Mouse (Mus musculus) limb, embryonic 14.5 days (tissue): Measurements from ENCODE around the gene Clec1b. TPM values are rescaled to one million over a fixed set of nuclear protein-coding genes. Genes with fewer than 3 reads are reported as not detected.

Experiments
- ATAC-seq: fragments of 200-750 bp; cut with Nextera tagmentation; 2 replicates; pipeline ENCODE4 v1.8.0; 2017; ENCODE audit warnings: low read depth, moderate number of reproducible peaks, moderate TSS enrichment; ENCODE audit not compliant: low FRiP score
- DNase-seq: peaks from one replicate; pipeline ENCODE4 v3.0.0-alpha.2; 2015; ENCODE audit warnings: low spot score
- H3K27ac ChIP-seq: fragments of 300-500 bp; sonication (generic); replicated peaks from 2 replicates; pipeline ENCODE4 v1.5.1; 2014; ENCODE audit warnings: low read depth, mild to moderate bottlenecking, low read length, moderate library complexity, mixed read lengths
- H3K27me3 ChIP-seq: fragments of 300-500 bp; sonication (generic); 2 replicates; pipeline ENCODE4 v1.6.1; 2014; ENCODE audit warnings: low read length, mixed read lengths; ENCODE audit not compliant: control insufficient read depth, insufficient read depth
- H3K36me3 ChIP-seq: fragments of 300-500 bp; sonication (generic); 2 replicates; pipeline ENCODE4 v1.6.1; 2014; ENCODE audit warnings: mild to moderate bottlenecking, low read length, moderate library complexity, mixed read lengths; ENCODE audit not compliant: control insufficient read depth, insufficient read depth
- H3K4me1 ChIP-seq: fragments of 300-500 bp; sonication (generic); 2 replicates; pipeline ENCODE4 v1.6.1; 2014; ENCODE audit warnings: antibody characterized with exemption, low read length, mixed read lengths; ENCODE audit not compliant: control insufficient read depth, insufficient read depth
- H3K4me2 ChIP-seq: fragments of 300-500 bp; sonication (generic); replicated peaks from 2 replicates; pipeline ENCODE4 v1.6.1; 2014; ENCODE audit warnings: low read depth, mild to moderate bottlenecking, low read length, moderate library complexity; ENCODE audit not compliant: severe bottlenecking
- H3K4me3 ChIP-seq: fragments of 300-500 bp; sonication (generic); replicated peaks from 2 replicates; pipeline ENCODE4 v1.5.1; 2014; ENCODE audit warnings: low read length
- H3K9ac ChIP-seq: fragments of 300-500 bp; sonication (generic); 2 replicates; pipeline ENCODE4 v1.6.1; 2014; ENCODE audit warnings: mild to moderate bottlenecking, low read depth, low read length, moderate library complexity; ENCODE audit not compliant: severe bottlenecking
- H3K9me3 ChIP-seq: fragments of 300-500 bp; sonication (generic); 2 replicates; pipeline ENCODE4 v1.6.1; 2016; ENCODE audit warnings: low read length; ENCODE audit not compliant: control insufficient read depth
- POLR2A ChIP-seq: fragments of 200-500 bp; IDR thresholded peaks from 2 replicates; pipeline ENCODE4 v1.8.0; 2012; ENCODE audit warnings: inconsistent platforms, mild to moderate bottlenecking, moderate library complexity, borderline replicate concordance; ENCODE audit not compliant: insufficient read depth, insufficient read length; ENCODE audit errors: extremely low read depth
- WGBS: fragments of 180-500 bp; shearing (Covaris S2); extraction: QIAGEN DNeasy Blood & Tissue Kit; methylation state at CpG from one replicate; pipeline ENCODE4 v1.1.7; 2014; 5-methylcytosine and 5-hydroxymethylcytosine counted together
- polyA plus RNA-seq, 2 experiments: library from polyadenylated mRNA; depleted of rRNA in 1 of 2; stranded (reverse) in 1 of 2; unstranded in 1 of 2; fragments of >200 nt; fragmentation: Nextera tagmentation in 1 of 2; extraction: Ambion mirVana in 1 of 2; gene quantifications; 2 replicates each; pipeline versions ENCODE4 v1.2.1 to v1.2.3; 2012 to 2014

Clec1b gene
- polyA plus RNA-seq, 2 experiments = 0.59 to 1.3 TPM

- no peaks in the 10 kb centered on the region for H3K9me3 ChIP-seq
- no peaks in the 10 kb centered on the region for H3K4me1 ChIP-seq
- no peak overlapping the region for H3K9ac ChIP-seq
- TF ChIP-seq POLR2A = no peak
- WGBS = 60% methylated on average over 4 of the region's 4 CpGs
- DNase-seq (no peak), ATAC-seq (no peak)
- H3K4me3 ChIP-seq = no peak overlapping the region
- H3K36me3 ChIP-seq = no peaks in the 10 kb centered on the region
- no peak overlapping the region for H3K27ac ChIP-seq
- H3K4me2 ChIP-seq = no peak overlapping the region
- H3K27me3 ChIP-seq = no peaks in the 10 kb centered on the region
These were observed 16.6 kb upstream of the Clec1b start for GRCm38 (mm10) chr6:129380454-129380853.

GRCm38 (mm10) chr6:129381736-129382135 is 15.4 kb upstream of the Clec1b start:
- Histone ChIP-seq H3K9ac (no peak overlapping the region), H3K36me3 (no peaks in the 10 kb centered on the region), H3K4me1 (no peaks in the 10 kb centered on the region), H3K4me3 (no peak overlapping the region), H3K4me2 (no peak overlapping the region), H3K9me3 (no peaks in the 10 kb centered on the region), H3K27ac (no peak overlapping the region), H3K27me3 (no peaks in the 10 kb centered on the region)
- WGBS = 62% methylated on average over 1 of the region's 1 CpGs
- DNase-seq (no peak), ATAC-seq (no peak)
- no peak for TF ChIP-seq POLR2A

- ATAC-seq = peak; percentile 53
- Histone ChIP-seq H3K4me2 (no peak overlapping the region), H3K9ac (no peak overlapping the region), H3K9me3 (no peaks in the 10 kb centered on the region), H3K27ac (no peak overlapping the region), H3K27me3 (no peaks in the 10 kb centered on the region), H3K36me3 (no peaks in the 10 kb centered on the region), H3K4me3 (no peak overlapping the region), H3K4me1 (no peaks in the 10 kb centered on the region)
- no peak for TF ChIP-seq POLR2A
- DNase-seq = peak; percentile 44
- 47% methylated on average over 3 of the region's 3 CpGs for WGBS
These were observed 13.6 kb upstream of the Clec1b start for GRCm38 (mm10) chr6:129383466-129383865.

- TF ChIP-seq POLR2A = no peak
- Histone ChIP-seq H3K4me3 (no peak overlapping the region), H3K27ac (no peak overlapping the region), H3K27me3 (no peaks in the 10 kb centered on the region), H3K9me3 (no peaks in the 10 kb centered on the region), H3K36me3 (no peaks in the 10 kb centered on the region), H3K4me1 (no peaks in the 10 kb centered on the region), H3K9ac (no peak overlapping the region), H3K4me2 (no peak overlapping the region)
- ATAC-seq (no peak), DNase-seq (no peak)
- 84% methylated on average over 4 of the region's 4 CpGs for WGBS
These were observed 12.1 kb upstream of the Clec1b start for GRCm38 (mm10) chr6:129385000-129385399.

GRCm38 (mm10) chr6:129385774-129386173 is 11.3 kb upstream of the Clec1b start, which contains the start of gene Clec12b:
Gene Clec12b, minus strand, starts transcription at chr6:129385874.
- H3K36me3 ChIP-seq = no peaks in the 10 kb centered on the region
- H3K9ac ChIP-seq = no peak within 1 kb of the TSS
- no peak for TF ChIP-seq POLR2A
- H3K27me3 ChIP-seq = no peaks in the 10 kb centered on the region
- DNase-seq (no peak), ATAC-seq (no peak)
- H3K27ac ChIP-seq = no peak within 1 kb of the TSS
- 82% methylated on average over 2 of the region's 2 CpGs for WGBS
- H3K4me3 ChIP-seq = no peak within 1 kb of the TSS
- no peaks in the 10 kb centered on the region for H3K9me3 ChIP-seq
- H3K4me2 ChIP-seq = no peak within 1 kb of the TSS
- H3K4me1 ChIP-seq = no peaks in the 10 kb centered on the region

GRCm38 (mm10) chr6:129393087-129393720 is 3.9 kb upstream of the Clec1b start:
- no peaks in the 10 kb centered on the region for H3K9me3 ChIP-seq
- no peak for TF ChIP-seq POLR2A
- H3K36me3 ChIP-seq = no peaks in the 10 kb centered on the region
- peak; percentile 51 for DNase-seq
- H3K27me3 ChIP-seq = no peaks in the 10 kb centered on the region
- H3K9ac ChIP-seq = no peak overlapping the region
- no peaks in the 10 kb centered on the region for H3K4me1 ChIP-seq
- H3K4me2 ChIP-seq = no peak overlapping the region
- H3K4me3 ChIP-seq = no peak overlapping the region
- 28% methylated on average over 2 of the region's 2 CpGs for WGBS
- no peak overlapping the region for H3K27ac ChIP-seq
- ATAC-seq = no peak
